Mouse (Mus musculus): ENCODE results near the gene Srrm4. TPM values are rescaled to one million over a fixed set of nuclear protein-coding genes. Genes with fewer than 3 reads are reported as not detected.

The Srrm4 gene
- polyA plus RNA-seq, 1 experiment from 2014 or later: 0.33 TPM

- Histone ChIP-seq H3K27ac (no peak overlapping the region), H3K36me3 (ENCODE audit: insufficient read depth, low read length) (no peaks in the 10 kb centered on the region), H3K4me2 (ENCODE audit: low read length) (no peak overlapping the region), H3K27me3 (ENCODE audit: insufficient read depth, low read length) (no peaks in the 10 kb centered on the region; the same call in 1 of the 2 replicates), H3K9me3 (replicated peaks; ENCODE audit: low read length) (no peaks in the 10 kb centered on the region), H3K9ac (ENCODE audit: low read depth, low read length) (no peak overlapping the region), H3K4me1 (replicated peaks; ENCODE audit: insufficient read depth, low read length) (no peaks in the 10 kb centered on the region), H3K4me3 (replicated peaks; ENCODE audit: low read depth, low read length) (no peak overlapping the region)
- no peak for TF ChIP-seq CTCF (IDR thresholded peaks at IDR 0.05; ENCODE audit: low read depth)
- 84% methylated on average over 8 of the region's 8 CpGs for WGBS
- DNase-seq (ENCODE audit: low spot score): no peak
- ATAC-seq (replicated peaks; ENCODE audit: low FRiP score, low read depth): no peak
Measured at GRCm38 (mm10) chr5:116579533-116579932, 12.1 kb downstream of the Srrm4 start.

GRCm38 (mm10) chr5:116577082-116577481, 14.5 kb downstream of the Srrm4 start:
- WGBS: 81% methylated on average over 5 of the region's 5 CpGs
- ATAC-seq (replicated peaks; ENCODE audit: low FRiP score, low read depth): no peak
- no peaks in the 10 kb centered on the region for H3K9me3 ChIP-seq (replicated peaks; ENCODE audit: low read length)
- H3K36me3 ChIP-seq (ENCODE audit: insufficient read depth, low read length): no peaks in the 10 kb centered on the region
- no peak for TF ChIP-seq CTCF (IDR thresholded peaks at IDR 0.05; ENCODE audit: low read depth)
- no peaks in the 10 kb centered on the region for H3K4me1 ChIP-seq (replicated peaks; ENCODE audit: insufficient read depth, low read length)
- H3K4me2 ChIP-seq (ENCODE audit: low read length): no peak overlapping the region
- H3K27ac ChIP-seq: no peak overlapping the region
- no peaks in the 10 kb centered on the region; the same call in 1 of the 2 replicates for H3K27me3 ChIP-seq (ENCODE audit: insufficient read depth, low read length)
- H3K4me3 ChIP-seq (replicated peaks; ENCODE audit: low read depth, low read length): no peak overlapping the region
- no peak overlapping the region for H3K9ac ChIP-seq (ENCODE audit: low read depth, low read length)
- DNase-seq (ENCODE audit: low spot score): no peak

- no peaks in the 10 kb centered on the region for H3K9me3 ChIP-seq (replicated peaks; ENCODE audit: low read length)
- no peak overlapping the region for H3K4me2 ChIP-seq (ENCODE audit: low read length)
- no peak overlapping the region for H3K9ac ChIP-seq (ENCODE audit: low read depth, low read length)
- TF ChIP-seq CTCF (IDR thresholded peaks at IDR 0.05; ENCODE audit: low read depth): no peak
- H3K4me3 ChIP-seq (replicated peaks; ENCODE audit: low read depth, low read length): no peak overlapping the region
- no peak overlapping the region for H3K27ac ChIP-seq
- no peaks in the 10 kb centered on the region for H3K36me3 ChIP-seq (ENCODE audit: insufficient read depth, low read length)
- WGBS: 35% methylated on average over 9 of the region's 9 CpGs
- no peak for ATAC-seq (replicated peaks; ENCODE audit: low FRiP score, low read depth)
- H3K27me3 ChIP-seq (ENCODE audit: insufficient read depth, low read length): no peaks in the 10 kb centered on the region; the same call in 1 of the 2 replicates
- no peaks in the 10 kb centered on the region for H3K4me1 ChIP-seq (replicated peaks; ENCODE audit: insufficient read depth, low read length)
- no peak for DNase-seq (ENCODE audit: low spot score)
Measured at GRCm38 (mm10) chr5:116573307-116573706, 18.3 kb downstream of the Srrm4 start.

- no peaks in the 10 kb centered on the region for H3K4me1 ChIP-seq (replicated peaks; ENCODE audit: insufficient read depth, low read length)
- H3K9ac ChIP-seq (ENCODE audit: low read depth, low read length): no peak overlapping the region
- WGBS: 23% methylated on average over 2 of the region's 5 CpGs
- no peak overlapping the region for H3K4me2 ChIP-seq (ENCODE audit: low read length)
- no peak for DNase-seq (ENCODE audit: low spot score)
- TF ChIP-seq CTCF (IDR thresholded peaks at IDR 0.05; ENCODE audit: low read depth): no peak
- H3K4me3 ChIP-seq (replicated peaks; ENCODE audit: low read depth, low read length): no peak overlapping the region
- no peaks in the 10 kb centered on the region for H3K9me3 ChIP-seq (replicated peaks; ENCODE audit: low read length)
- H3K36me3 ChIP-seq (ENCODE audit: insufficient read depth, low read length): no peaks in the 10 kb centered on the region
- ATAC-seq (replicated peaks; ENCODE audit: low FRiP score, low read depth): no peak
- H3K27ac ChIP-seq: no peak overlapping the region
- no peaks in the 10 kb centered on the region; the same call in 1 of the 2 replicates for H3K27me3 ChIP-seq (ENCODE audit: insufficient read depth, low read length)
Measured at GRCm38 (mm10) chr5:116571936-116572335, 19.7 kb downstream of the Srrm4 start.

- no peak for TF ChIP-seq CTCF (IDR thresholded peaks at IDR 0.05; ENCODE audit: low read depth)
- Histone ChIP-seq H3K4me1 (replicated peaks; ENCODE audit: insufficient read depth, low read length) (no peaks in the 10 kb centered on the region), H3K27me3 (ENCODE audit: insufficient read depth, low read length) (no peaks in the 10 kb centered on the region; the same call in 1 of the 2 replicates), H3K27ac (no peak overlapping the region), H3K9me3 (replicated peaks; ENCODE audit: low read length) (no peaks in the 10 kb centered on the region), H3K4me2 (ENCODE audit: low read length) (no peak overlapping the region), H3K36me3 (ENCODE audit: insufficient read depth, low read length) (no peaks in the 10 kb centered on the region), H3K4me3 (replicated peaks; ENCODE audit: low read depth, low read length) (no peak overlapping the region), H3K9ac (ENCODE audit: low read depth, low read length) (no peak overlapping the region)
- DNase-seq (ENCODE audit: low spot score) (no peak), ATAC-seq (replicated peaks; ENCODE audit: low FRiP score, low read depth) (no peak)
- WGBS: 9% methylated on average over 22 of the region's 22 CpGs
Measured at GRCm38 (mm10) chr5:116571232-116571861, 20.3 kb downstream of the Srrm4 start.

- no peaks in the 10 kb centered on the region for H3K9me3 ChIP-seq (replicated peaks; ENCODE audit: low read length)
- 71% methylated on average over 7 of the region's 7 CpGs for WGBS
- TF ChIP-seq CTCF (IDR thresholded peaks at IDR 0.05; ENCODE audit: low read depth): no peak
- no peak overlapping the region for H3K4me2 ChIP-seq (ENCODE audit: low read length)
- no peak overlapping the region for H3K9ac ChIP-seq (ENCODE audit: low read depth, low read length)
- DNase-seq (ENCODE audit: low spot score): no peak
- no peaks in the 10 kb centered on the region for H3K36me3 ChIP-seq (ENCODE audit: insufficient read depth, low read length)
- no peak overlapping the region for H3K4me3 ChIP-seq (replicated peaks; ENCODE audit: low read depth, low read length)
- no peak for ATAC-seq (replicated peaks; ENCODE audit: low FRiP score, low read depth)
- no peaks in the 10 kb centered on the region for H3K4me1 ChIP-seq (replicated peaks; ENCODE audit: insufficient read depth, low read length)
- no peaks in the 10 kb centered on the region; the same call in 1 of the 2 replicates for H3K27me3 ChIP-seq (ENCODE audit: insufficient read depth, low read length)
- no peak overlapping the region for H3K27ac ChIP-seq
Measured at GRCm38 (mm10) chr5:116570566-116570965, 21.1 kb downstream of the Srrm4 start.

- Histone ChIP-seq H3K4me2 (ENCODE audit: low read length) (no peak overlapping the region), H3K27ac (no peak overlapping the region), H3K9ac (ENCODE audit: low read depth, low read length) (no peak overlapping the region), H3K9me3 (replicated peaks; ENCODE audit: low read length) (no peaks in the 10 kb centered on the region), H3K36me3 (ENCODE audit: insufficient read depth, low read length) (no peaks in the 10 kb centered on the region), H3K4me3 (replicated peaks; ENCODE audit: low read depth, low read length) (no peak overlapping the region), H3K27me3 (ENCODE audit: insufficient read depth, low read length) (no peaks in the 10 kb centered on the region; the same call in 1 of the 2 replicates), H3K4me1 (replicated peaks; ENCODE audit: insufficient read depth, low read length) (no peaks in the 10 kb centered on the region)
- DNase-seq (ENCODE audit: low spot score) (no peak), ATAC-seq (replicated peaks; ENCODE audit: low FRiP score, low read depth) (no peak)
- no peak for TF ChIP-seq CTCF (IDR thresholded peaks at IDR 0.05; ENCODE audit: low read depth)
- WGBS: 5% methylated on average over 9 of the region's 9 CpGs
Measured at GRCm38 (mm10) chr5:116569629-116570028, 22.0 kb downstream of the Srrm4 start.

Measured in kidney, postnatal 0 days (tissue).